Mouse (Mus musculus): Measurements from ENCODE around the gene Ints12. TPM values are rescaled to one million over a fixed set of nuclear protein-coding genes. Genes with fewer than 3 reads are reported as not detected.

Ints12 gene
- polyA plus RNA-seq, 1 experiment from 2014 or later = 25.7 TPM

DNA sequence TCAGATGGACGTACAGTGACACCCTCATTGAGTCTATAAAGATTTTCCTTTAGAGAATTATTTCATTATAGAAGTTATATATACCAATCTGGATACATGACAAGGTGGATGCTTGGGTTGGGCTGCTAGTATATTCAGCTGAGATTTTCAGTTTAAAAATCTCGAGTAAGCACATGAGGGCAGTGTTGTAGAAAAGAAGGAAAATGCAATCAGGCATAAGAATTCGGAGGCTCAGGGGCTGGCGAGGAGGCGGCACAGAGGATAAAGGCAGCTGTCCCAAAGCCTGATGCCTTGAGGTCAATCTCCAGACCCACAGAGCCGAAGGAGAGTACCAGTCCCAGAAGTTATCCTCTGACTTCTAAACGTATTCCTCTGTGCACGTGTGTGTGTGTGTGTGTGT, 41.0 kb downstream of the Ints12 start:
- CTCF ChIA-PET = interaction anchor here (1.3 to 1.5 kb wide), 2 partner anchors 139 to 164 kb away, joined by 3 to 4 read pairs; no protein-coding TSS in a partner anchor
- H3K27me3 ChIP-seq = peaks cover 9% of the 10 kb centered on the region
- POLR2A ChIA-PET = no interaction called here
- in situ Hi-C loops (cut with MboI; ENCODE audit: low pct_unique_long_range_greater_than_20kb) = no loop called here
- TF ChIP-seq CTCF (IDR thresholded peaks at IDR 0.05) = no peak
- DNase-seq (ENCODE audit: low read depth, low spot score) = no peak
- no peak for ATAC-seq

DNA sequence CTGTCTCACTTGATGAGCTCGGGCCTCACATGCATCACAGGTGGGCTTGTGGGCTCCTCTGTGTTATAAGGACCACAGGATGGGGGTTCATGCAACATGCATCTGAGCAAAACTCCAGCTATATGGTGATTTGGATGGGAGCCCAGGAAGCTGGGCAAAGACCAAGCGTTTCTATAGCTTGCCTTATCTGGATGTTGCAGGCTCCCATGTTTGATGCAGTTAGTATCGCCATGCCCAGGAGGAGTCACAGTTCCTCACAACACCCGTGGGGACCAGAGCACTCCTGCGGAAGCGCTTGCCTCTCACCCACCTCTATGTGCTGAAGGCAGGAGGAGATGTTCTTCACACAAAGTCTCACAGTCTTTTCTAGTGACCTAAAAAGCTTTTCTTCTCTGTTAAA, 50.2 kb downstream of the Ints12 start:
- CTCF ChIA-PET = interaction anchor here (1.0 to 2.3 kb wide), 3 partner anchors 15 to 27 kb away, joined by 3 to 5 read pairs (median 3); no protein-coding TSS in a partner anchor
- DNase-seq (ENCODE audit: low read depth, low spot score) (no peak), ATAC-seq (no peak)
- in situ Hi-C loops (cut with MboI; ENCODE audit: low pct_unique_long_range_greater_than_20kb) = no loop called here
- POLR2A ChIA-PET = no interaction called here
- TF ChIP-seq CTCF (IDR thresholded peaks at IDR 0.05) = no peak
- H3K27me3 ChIP-seq = peaks cover 18% of the 10 kb centered on the region

GRCm38 (mm10) chr3:133144511-133145147, 53.0 kb downstream of the Ints12 start:
- H3K27me3 ChIP-seq = peaks cover 14% of the 10 kb centered on the region
- no peak for TF ChIP-seq CTCF (IDR thresholded peaks at IDR 0.05)
- in situ Hi-C loops (cut with MboI; ENCODE audit: low pct_unique_long_range_greater_than_20kb) = no loop called here
- CTCF ChIA-PET = interaction anchor here (2.9 kb wide), 1 partner anchor 13 kb away, joined by 7 read pairs; no protein-coding TSS in a partner anchor
- no peak for ATAC-seq
- POLR2A ChIA-PET = no interaction called here
- no peak for DNase-seq (ENCODE audit: low read depth, low spot score)

DNA sequence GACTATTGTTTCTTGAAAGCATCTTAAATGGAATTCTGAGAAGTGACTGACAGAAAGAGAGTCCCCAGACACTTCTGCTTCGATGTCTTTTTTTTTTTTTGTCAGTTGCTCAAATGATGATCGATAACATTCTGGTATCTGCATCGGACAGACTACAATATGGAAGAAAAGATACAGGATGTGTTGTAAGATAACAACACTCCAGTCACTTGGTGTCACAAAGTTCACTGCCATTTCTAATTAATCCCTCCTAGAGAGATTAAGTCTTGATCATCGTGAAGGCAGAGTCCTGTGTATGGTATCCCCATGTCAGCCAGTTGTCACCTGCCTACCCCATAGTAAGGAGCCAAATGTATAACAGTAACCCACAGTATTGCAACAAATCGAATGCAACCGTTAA, 60.0 kb downstream of the Ints12 start:
- POLR2A ChIA-PET = no interaction called here
- in situ Hi-C loops (cut with MboI; ENCODE audit: low pct_unique_long_range_greater_than_20kb) = no loop called here
- TF ChIP-seq CTCF (IDR thresholded peaks at IDR 0.05) = no peak
- no peak for ATAC-seq
- DNase-seq (ENCODE audit: low read depth, low spot score) = no peak
- CTCF ChIA-PET = interaction anchor here (1.9 kb wide), 1 partner anchor 13 kb away, joined by 6 read pairs; no protein-coding TSS in a partner anchor
- peaks cover 11% of the 10 kb centered on the region for H3K27me3 ChIP-seq

DNA sequence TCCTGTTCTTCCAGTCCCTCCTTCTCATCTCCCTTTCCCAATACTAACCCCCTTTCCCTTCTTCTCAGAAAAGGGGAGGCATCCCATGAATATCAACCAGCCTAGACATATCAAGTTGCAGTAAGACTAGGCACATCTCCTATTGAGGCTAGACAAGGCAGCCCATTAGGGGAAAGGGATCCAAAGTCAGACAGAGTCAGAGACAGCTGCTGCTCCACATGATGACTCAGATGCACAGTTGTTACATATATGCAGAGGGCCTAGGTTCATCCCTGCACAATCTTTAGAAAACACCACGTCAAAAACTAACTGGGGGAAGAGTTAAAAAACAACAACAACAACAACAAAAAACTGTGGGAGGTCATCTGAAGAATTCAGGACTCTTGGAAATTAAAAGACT, 61.2 kb downstream of the Ints12 start:
- DNase-seq (ENCODE audit: low read depth, low spot score) (no peak), ATAC-seq (no peak)
- POLR2A ChIA-PET = no interaction called here
- in situ Hi-C loops (cut with MboI; ENCODE audit: low pct_unique_long_range_greater_than_20kb) = no loop called here
- CTCF ChIA-PET = interaction anchor here (1.9 to 2.3 kb wide), 2 partner anchors 11 to 27 kb away, joined by 6 read pairs; no protein-coding TSS in a partner anchor
- no peak for TF ChIP-seq CTCF (IDR thresholded peaks at IDR 0.05)
- peaks cover 9% of the 10 kb centered on the region for H3K27me3 ChIP-seq

DNA sequence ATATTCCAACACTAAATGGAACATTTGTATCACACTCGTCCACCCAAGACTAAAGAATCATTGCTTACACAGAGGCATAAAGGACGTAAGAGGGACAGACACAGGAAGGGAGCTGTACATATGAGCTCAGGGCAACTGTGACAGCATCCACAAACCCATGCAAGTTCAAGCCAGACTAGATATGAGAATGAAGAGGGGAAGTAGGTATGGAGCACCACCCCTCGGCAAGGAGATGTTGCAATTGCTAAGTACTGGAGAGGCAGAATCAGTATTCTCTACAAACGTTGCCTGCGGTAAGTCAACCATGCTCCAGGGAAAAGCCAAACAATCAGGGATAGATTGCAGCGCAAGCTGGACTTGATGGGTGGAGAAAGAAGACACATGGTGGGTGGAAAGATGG, 62.0 kb downstream of the Ints12 start:
- DNase-seq (ENCODE audit: low read depth, low spot score) (no peak), ATAC-seq (no peak)
- H3K27me3 ChIP-seq = peaks cover 9% of the 10 kb centered on the region
- in situ Hi-C loops (cut with MboI; ENCODE audit: low pct_unique_long_range_greater_than_20kb) = no loop called here
- ChIA-PET POLR2A (no interaction called here), CTCF (interaction anchor here (2.3 kb wide), 1 partner anchor 26 kb away, joined by 6 read pairs; no protein-coding TSS in a partner anchor)
- TF ChIP-seq CTCF (IDR thresholded peaks at IDR 0.05) = no peak

GRCm38 (mm10) chr3:133154683-133155082, 63.0 kb downstream of the Ints12 start:
- ChIA-PET CTCF (no interaction called here), POLR2A (no interaction called here)
- DNase-seq (ENCODE audit: low read depth, low spot score) = no peak
- in situ Hi-C loops (cut with MboI; ENCODE audit: low pct_unique_long_range_greater_than_20kb) = no loop called here
- TF ChIP-seq CTCF (IDR thresholded peaks at IDR 0.05) = no peak
- no peak for ATAC-seq
- peaks cover 12% of the 10 kb centered on the region for H3K27me3 ChIP-seq

DNA sequence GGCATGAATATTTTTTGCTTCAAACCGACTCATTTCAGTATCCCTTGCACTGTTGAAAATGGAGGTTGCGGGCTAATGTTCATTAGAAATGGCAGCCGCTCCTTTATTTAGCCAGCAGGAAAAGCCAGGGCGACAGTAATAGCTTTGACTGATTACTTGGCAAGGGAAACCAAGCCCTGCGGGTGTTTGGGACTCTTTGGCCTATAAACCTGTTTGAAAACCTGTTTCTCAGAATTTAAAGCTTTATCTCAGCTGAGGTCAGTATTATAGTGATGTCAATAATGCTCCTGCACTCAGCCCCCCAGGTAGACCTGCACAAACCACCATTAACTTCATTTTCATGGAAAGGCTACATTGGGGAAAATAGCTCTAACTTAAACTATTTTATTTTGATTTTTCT, 66.6 kb downstream of the Ints12 start:
- CTCF ChIA-PET = interaction anchor here (1.5 to 2.4 kb wide), 3 partner anchors 13 to 113 kb away, joined by 3 to 7 read pairs (median 5); no protein-coding TSS in a partner anchor

More for the DNA sequence above, 66.6 kb downstream of the Ints12 start:
- POLR2A ChIA-PET = no interaction called here
- DNase-seq (ENCODE audit: low read depth, low spot score) = no peak
- no peak for TF ChIP-seq CTCF (IDR thresholded peaks at IDR 0.05)
- peaks cover 16% of the 10 kb centered on the region for H3K27me3 ChIP-seq
- ATAC-seq = no peak
- in situ Hi-C loops (cut with MboI; ENCODE audit: low pct_unique_long_range_greater_than_20kb) = no loop called here

Other genes starting within 250 kb of the Ints12 start
- 460 TPM for gene Npnt, start 141.5 kb upstream of the Ints12 start, polyA plus RNA-seq (2021)
- gene Gstcd, start 193 bp downstream of the Ints12 start, polyA plus RNA-seq (2021) = 26.3 TPM
- gene Arhgef38, start 143.1 kb downstream of the Ints12 start, polyA plus RNA-seq (2021) = 0.01 TPM
- 111 TPM for gene Ppa2, start 218.3 kb downstream of the Ints12 start, polyA plus RNA-seq (2021)